Mouse (Mus musculus) ovary, postnatal 36 days (tissue): ENCODE data around the gene 6330409D20Rik.

ENCODE experiments used
- DNase-seq: peaks from one replicate; pipeline ENCODE4 v3.0.0; 2022; ENCODE audit warnings: low spot score, mixed read lengths

6330409D20Rik gene

GRCm38 (mm10) chr2:32724149-32724548 is 16.7 kb downstream of the 6330409D20Rik start:
- DNase-seq, result no peak

- no peak for DNase-seq
These were observed 18.2 kb downstream of the 6330409D20Rik start for GRCm38 (mm10) chr2:32722581-32722980.

GRCm38 (mm10) chr2:32722046-32722445 is 18.8 kb downstream of the 6330409D20Rik start:
- no peak for DNase-seq

GRCm38 (mm10) chr2:32720681-32721229 is 20.1 kb downstream of the 6330409D20Rik start, which contains the start of gene Sh2d3c:
Gene Sh2d3c, plus strand, starts transcription at chr2:32721055.
- no peak for DNase-seq

- DNase-seq, result no peak
These were observed 20.8 kb downstream of the 6330409D20Rik start for GRCm38 (mm10) chr2:32720053-32720452.

- DNase-seq, result no peak
These were observed 22.1 kb downstream of the 6330409D20Rik start for GRCm38 (mm10) chr2:32718761-32719160.

- no peak for DNase-seq
These were observed 25.8 kb downstream of the 6330409D20Rik start for GRCm38 (mm10) chr2:32714987-32715425.

GRCm38 (mm10) chr2:32714117-32714986 is 26.5 kb downstream of the 6330409D20Rik start:
- no peak for DNase-seq

- DNase-seq, result peak; percentile 93
These were observed 27.6 kb downstream of the 6330409D20Rik start, which contains the start of gene Cdk9 for GRCm38 (mm10) chr2:32712934-32713817. Gene Cdk9, minus strand, starts transcription at chr2:32713076.

- DNase-seq, result peak; percentile 95
These were observed 28.3 kb downstream of the 6330409D20Rik start for GRCm38 (mm10) chr2:32712586-32712933.

- peak; percentile 71 for DNase-seq
These were observed 28.7 kb downstream of the 6330409D20Rik start for GRCm38 (mm10) chr2:32712108-32712551.

- no peak for DNase-seq
These were observed 29.3 kb downstream of the 6330409D20Rik start for GRCm38 (mm10) chr2:32711301-32712056.

- no peak for DNase-seq
These were observed 30.4 kb downstream of the 6330409D20Rik start for GRCm38 (mm10) chr2:32710425-32710824.

- DNase-seq, result no peak
These were observed 31.2 kb downstream of the 6330409D20Rik start for GRCm38 (mm10) chr2:32709521-32710137.

GRCm38 (mm10) chr2:32708643-32709042 is 32.2 kb downstream of the 6330409D20Rik start:
- no peak for DNase-seq

GRCm38 (mm10) chr2:32706971-32707370 is 33.8 kb downstream of the 6330409D20Rik start:
- DNase-seq, result no peak

- no peak for DNase-seq
These were observed 35.8 kb downstream of the 6330409D20Rik start for GRCm38 (mm10) chr2:32705018-32705417.

GRCm38 (mm10) chr2:32704021-32704421 is 36.8 kb downstream of the 6330409D20Rik start, which contains the start of gene Fpgs:
Gene Fpgs, minus strand, starts transcription at chr2:32704145.
- DNase-seq, result no peak

GRCm38 (mm10) chr2:32703046-32703445 is 37.8 kb downstream of the 6330409D20Rik start:
- DNase-seq, result no peak

- no peak for DNase-seq
These were observed 39.7 kb downstream of the 6330409D20Rik start for GRCm38 (mm10) chr2:32700966-32701743.
